Mouse (Mus musculus): ENCODE measurements around the gene Iqck. TPM values are rescaled to one million over a fixed set of nuclear protein-coding genes. Genes with fewer than 3 reads are reported as not detected.

Gene Iqck
- polyA plus RNA-seq, 1 experiment: 0.62 TPM

DNA sequence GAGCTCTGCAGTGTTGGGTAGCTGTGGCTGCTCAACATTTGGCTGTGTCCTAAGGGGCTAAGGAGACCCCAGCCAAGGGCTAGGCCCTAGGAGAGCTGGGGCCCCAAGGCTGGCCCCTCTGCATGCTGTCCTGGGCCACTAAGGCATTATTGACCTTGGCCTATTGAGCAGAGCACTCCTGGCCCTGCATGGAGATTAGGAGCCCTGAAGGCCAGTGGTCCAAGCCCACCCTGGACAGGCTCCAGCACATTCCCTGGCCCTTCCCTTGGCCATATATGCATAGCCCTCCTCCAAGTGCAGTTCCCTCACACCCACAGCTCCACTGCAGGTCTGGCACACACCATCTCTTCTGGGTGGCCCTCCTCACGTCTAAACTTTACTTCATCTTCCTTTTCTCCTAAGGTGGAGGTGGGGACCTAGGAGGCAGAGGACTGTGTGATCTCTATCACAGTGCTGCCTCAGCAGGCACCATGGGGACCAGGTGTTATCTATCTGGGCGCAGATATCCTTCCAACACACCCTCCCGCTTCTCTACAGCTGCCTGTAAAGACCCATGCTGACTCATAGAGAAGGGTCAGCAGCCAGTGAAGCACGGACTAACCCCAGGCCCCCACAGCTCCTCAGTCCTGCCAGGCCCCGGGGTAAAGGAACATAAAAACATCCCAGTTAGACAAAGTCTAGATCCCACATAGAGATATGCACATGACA is 5.9 kb upstream of the Iqck start:
- no peak for DNase-seq (ENCODE audit: low read depth, low spot score)
- WGBS: 68% methylated on average over 5 of the region's 5 CpGs

DNA sequence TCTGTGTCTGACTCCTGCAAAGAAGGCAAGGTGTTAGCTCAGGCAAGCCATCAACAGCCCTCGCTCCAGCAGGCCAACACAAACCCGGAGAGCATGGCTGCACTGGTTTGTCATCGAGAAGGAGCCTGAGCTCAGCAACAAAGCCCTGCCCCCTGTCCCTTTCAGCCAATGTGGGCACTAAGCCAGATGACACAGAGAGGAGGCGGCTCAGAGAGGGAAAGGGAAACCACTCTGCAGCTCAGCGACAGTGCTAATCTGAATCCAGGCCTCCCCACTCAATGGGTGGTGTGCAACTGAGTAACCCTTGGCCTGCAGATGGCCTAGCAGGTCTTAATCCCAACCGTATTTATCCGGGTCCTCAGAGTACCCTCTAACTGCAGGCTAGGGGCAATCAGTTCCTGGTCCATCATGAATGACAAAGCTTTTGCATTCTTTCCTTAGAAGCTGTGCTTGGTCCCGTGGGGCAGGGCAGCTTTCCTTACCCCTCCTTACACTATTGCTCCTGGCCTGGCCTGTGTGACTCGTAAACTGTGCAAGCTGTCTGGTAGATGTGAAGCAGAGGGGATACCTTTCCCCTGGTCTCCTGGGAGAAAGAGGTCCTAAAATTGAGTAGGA is 4.8 kb upstream of the Iqck start:
- DNase-seq (ENCODE audit: low read depth, low spot score): no peak
- WGBS: 43% methylated on average over 9 of the region's 9 CpGs

GRCm38 (mm10) chr7:118851571-118851970 is 4.0 kb upstream of the Iqck start:
- DNase-seq (ENCODE audit: low read depth, low spot score): no peak
- WGBS: 29% methylated on average over 7 of the region's 7 CpGs

DNA sequence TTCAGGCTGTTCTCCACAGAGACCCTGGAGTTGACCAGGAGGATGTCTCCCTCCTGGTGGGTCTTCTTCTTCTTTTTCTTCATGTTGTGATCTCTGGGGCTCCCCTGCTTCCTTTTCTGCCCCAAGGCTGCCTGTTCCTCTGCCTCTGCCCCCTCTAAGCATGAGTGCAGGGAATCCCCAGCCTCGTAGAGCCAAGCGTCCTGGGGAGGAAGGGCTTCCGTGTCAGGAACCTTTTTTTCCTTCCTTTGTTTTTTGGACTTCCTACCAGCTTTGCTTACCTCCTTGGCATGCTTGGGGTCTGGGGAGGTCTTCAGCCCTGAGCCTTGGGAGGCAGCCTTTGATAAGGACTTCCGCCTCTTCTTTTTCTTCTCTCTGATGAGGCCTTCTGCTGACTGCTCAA is 2.9 kb upstream of the Iqck start:
- WGBS: 83% methylated on average over 4 of the region's 4 CpGs
- no peak for DNase-seq (ENCODE audit: low read depth, low spot score)

DNA sequence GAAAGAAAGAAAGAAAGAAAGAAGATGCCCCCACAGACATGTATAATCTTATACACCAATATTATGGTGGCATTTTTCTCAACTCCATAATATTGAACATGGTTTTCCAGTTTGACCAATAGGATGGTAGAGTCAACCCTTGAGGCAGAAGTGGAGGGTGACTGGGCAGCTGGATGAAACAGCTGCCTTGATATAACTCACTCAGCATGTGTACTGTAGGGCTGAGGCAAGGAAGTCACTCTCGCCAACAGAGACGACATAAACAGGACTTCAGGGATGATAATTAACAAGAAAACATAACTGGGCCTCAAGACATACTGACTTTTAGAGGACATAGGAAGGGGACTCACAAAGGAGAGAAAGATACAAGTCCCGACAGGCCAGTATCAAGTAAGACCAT is 946 bp upstream of the Iqck start:
- WGBS: 11% methylated on average over 3 of the region's 3 CpGs

GRCm38 (mm10) chr7:118855877-118856304 is 339 bp downstream of the Iqck start, which contains the start of gene Knop1:
Knop1 (minus strand) TSS chr7:118856254.
- under 1% methylated on average over 46 of the region's 46 CpGs for WGBS
- DNase-seq (ENCODE audit: low read depth, low spot score): no peak

More for the DNA sequence above, 946 bp upstream of the Iqck start:
- no peak for DNase-seq (ENCODE audit: low read depth, low spot score)

GRCm38 (mm10) chr7:118858640-118859039 is 3.1 kb downstream of the Iqck start:
- DNase-seq (ENCODE audit: low read depth, low spot score): no peak
- 88% methylated on average over 1 of the region's 1 CpGs for WGBS

- WGBS: 56% methylated on average over 2 of the region's 2 CpGs
- DNase-seq (ENCODE audit: low read depth, low spot score): no peak
Measured at GRCm38 (mm10) chr7:118865362-118865761, 9.8 kb downstream of the Iqck start.

DNA sequence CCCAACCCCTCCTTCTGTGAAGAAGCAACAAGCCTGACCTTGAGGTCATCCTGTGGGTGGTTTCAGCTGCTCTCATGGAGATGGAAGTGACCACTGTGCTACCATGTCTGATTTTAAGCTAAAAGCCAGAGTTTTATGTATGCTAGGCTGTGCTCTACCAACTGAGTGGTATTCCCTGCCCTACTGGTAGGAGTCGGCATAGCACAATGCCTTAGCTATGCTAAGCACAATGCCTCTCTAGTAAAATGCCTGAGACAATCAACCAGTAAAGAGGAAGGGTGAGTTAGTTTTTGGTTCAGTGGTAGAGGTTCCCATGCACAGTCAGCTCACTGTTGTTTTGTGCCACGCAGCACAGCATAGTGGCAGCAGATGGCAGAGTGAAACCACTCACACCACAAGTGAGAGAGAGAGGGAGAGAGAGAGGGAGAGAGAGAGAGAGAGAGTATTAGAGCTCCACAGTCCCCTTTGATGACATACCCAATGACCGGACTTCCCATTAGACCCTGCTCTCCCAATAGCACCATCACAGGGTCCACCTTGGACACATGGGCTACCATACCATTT is 24.0 kb downstream of the Iqck start:
- WGBS: 91% methylated on average over 3 of the region's 3 CpGs
- DNase-seq (ENCODE audit: low read depth, low spot score): no peak

DNA sequence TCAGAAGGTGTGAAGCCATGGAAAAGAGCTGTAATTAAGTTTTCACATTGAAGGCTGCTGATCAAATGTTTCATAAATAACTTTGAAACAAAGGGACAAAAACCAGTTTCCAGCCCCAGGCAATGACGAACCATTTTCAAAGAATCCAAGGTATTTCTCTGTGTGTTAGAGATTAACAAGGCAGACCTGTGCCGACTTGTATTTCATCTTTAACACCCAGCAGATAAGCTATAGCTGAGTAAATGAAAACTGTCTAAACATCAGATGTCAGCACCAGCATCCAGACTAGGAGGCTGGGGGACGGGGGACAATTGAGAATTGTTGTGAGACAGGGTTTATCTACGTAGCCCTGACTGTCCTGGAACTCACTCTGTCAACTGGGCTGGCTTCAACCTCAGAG is 28.4 kb downstream of the Iqck start:
- WGBS: 82% methylated on average over 4 of the region's 4 CpGs
- DNase-seq (ENCODE audit: low read depth, low spot score): no peak

DNA sequence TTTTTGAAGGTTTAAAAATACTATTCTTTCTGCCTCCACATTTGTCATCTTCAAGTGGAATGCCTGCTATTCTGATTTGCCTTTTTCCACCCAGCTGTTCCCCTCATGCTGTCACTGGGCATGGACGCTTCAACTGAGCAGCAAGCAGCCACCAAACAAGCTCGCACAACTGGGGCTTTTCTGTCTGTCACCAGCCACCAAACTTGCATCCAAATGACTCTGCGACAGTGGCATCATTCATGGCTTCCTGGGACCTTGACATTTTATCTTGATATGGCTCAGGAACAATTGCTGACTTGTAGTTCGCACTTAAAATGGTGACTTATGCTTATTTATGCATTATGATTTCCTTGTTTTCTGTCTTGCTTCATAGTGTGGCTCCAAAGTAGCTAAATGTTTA is 29.4 kb downstream of the Iqck start:
- no peak for DNase-seq (ENCODE audit: low read depth, low spot score)
- 81% methylated on average over 4 of the region's 4 CpGs for WGBS

GRCm38 (mm10) chr7:118887303-118888055 is 31.9 kb downstream of the Iqck start:
- WGBS: 81% methylated on average over 6 of the region's 6 CpGs

GRCm38 (mm10) chr7:118889046-118889680 is 33.6 kb downstream of the Iqck start:
- DNase-seq (ENCODE audit: low read depth, low spot score): no peak

More at GRCm38 (mm10) chr7:118887303-118888055, 31.9 kb downstream of the Iqck start:
- no peak for DNase-seq (ENCODE audit: low read depth, low spot score)

DNA sequence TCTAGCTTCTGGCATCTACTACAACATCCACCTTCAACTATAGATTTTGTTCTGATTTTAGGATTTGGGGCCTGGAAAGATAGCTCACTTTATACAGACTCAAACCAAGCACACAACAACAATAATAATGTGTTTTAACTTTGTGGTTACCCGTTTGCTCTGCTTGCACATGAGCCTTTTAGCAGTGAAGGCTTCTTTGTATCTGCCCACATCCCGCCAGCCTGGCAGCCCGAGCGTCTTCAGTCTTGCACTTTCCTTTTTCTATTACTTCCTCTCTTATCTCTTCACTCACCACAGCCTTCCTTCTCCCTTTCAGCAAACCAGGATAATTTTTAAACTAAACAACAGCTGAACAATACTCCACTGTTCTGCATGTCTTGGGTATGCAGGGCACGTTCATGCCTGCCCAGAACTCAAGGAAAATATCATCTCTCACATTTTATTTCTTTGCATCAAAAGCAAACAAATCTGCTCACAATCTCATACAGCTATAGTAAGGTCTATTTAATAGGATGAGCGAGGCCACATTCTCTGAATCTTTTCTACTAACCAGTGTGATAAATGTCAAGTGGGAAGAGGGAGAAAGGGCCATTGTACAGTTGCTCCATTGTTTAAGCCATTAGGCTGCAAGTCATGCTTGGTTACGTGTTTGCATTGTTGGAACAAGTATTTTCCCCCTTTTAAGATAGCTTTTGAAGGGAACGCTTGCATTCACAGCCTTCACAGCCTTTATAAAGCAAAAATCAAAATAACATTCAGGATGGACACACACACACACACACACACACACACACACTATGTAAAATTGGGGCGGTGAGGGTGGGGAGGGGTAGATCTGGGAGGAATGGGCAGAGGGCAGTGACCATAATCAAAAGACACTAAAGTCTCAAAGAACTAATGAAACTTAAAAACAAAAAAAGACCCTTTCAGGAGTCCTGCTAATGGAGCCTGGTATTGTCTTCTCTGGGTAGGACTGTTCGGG is 40.2 kb downstream of the Iqck start:
- WGBS: 40% methylated on average over 10 of the region's 10 CpGs
- DNase-seq (ENCODE audit: low read depth, low spot score): no peak

More at GRCm38 (mm10) chr7:118889046-118889680, 33.6 kb downstream of the Iqck start:
- WGBS: 3% methylated on average over 3 of the region's 3 CpGs

DNA sequence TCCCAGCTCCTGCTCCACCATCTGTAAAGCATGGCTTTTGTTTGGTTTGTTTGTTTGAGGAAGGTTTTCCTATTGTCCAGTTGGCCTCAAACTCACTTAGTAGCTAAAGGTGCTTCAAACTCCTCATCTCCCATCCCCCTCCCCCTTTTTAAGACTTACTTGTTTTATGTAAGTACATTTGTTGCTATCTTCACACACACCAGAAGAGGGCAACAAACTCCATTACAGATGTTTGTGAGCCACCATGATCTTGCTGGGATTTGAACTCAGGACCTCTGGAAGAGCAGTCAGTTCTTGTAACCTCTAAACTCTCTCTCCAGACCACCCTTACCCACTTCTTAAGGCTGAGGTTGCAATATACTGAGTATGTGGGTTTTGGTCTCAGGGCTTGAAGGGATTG is 42.5 kb downstream of the Iqck start:
- DNase-seq (ENCODE audit: low read depth, low spot score): no peak

GRCm38 (mm10) chr7:118900090-118900489 is 44.5 kb downstream of the Iqck start:
- WGBS: 86% methylated on average over 2 of the region's 2 CpGs
- no peak for DNase-seq (ENCODE audit: low read depth, low spot score)

DNA sequence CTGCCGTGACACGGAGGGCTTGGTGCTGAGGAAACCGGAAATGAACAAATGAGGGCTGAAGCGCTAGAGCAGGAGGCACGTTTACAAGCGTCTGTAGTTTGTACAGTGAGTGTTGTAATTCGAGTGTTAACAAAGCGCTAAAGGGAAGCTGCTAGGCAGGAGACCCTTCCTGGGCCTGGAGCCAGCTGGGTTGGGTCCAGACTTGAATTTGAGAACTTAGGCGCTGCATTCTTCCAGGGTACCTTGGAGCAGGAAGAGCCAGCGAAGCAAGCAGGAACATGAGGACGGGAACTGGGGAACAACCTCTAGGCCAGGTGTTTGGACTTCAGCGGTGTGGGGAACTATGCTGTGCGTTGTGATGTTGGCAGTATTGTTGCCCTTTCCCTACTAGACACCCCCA is 47.4 kb downstream of the Iqck start:
- WGBS: 10% methylated on average over 13 of the region's 13 CpGs
- DNase-seq (ENCODE audit: low read depth, low spot score): peak; percentile 57

- 91% methylated on average over 9 of the region's 9 CpGs for WGBS
- DNase-seq (ENCODE audit: low read depth, low spot score): no peak
Measured at GRCm38 (mm10) chr7:118903879-118904278, 48.3 kb downstream of the Iqck start.

DNA sequence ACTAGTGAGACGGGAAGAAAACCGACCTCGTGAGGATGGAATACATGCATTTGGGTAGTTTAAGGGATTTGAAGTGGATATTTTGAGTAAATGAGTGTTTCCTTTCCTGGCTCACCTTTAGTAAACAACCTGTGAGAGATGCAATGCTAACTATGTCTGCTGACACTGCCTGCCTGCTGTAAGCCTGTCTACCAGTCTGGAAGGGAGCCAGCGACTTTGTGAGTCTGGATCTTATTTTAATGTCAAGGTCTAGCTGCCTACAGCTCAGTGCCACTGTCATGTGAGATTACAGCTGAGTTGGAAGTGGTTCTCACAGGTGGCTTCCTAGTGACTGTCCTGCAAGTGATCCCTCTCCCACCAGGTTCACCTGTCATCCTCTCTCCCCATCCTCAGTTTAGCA is 49.0 kb downstream of the Iqck start:
- no peak for DNase-seq (ENCODE audit: low read depth, low spot score)
- 88% methylated on average over 4 of the region's 4 CpGs for WGBS

All from large intestine, adult 2 months (tissue).